Comparison of ENCODE assay signal across 27 mouse cellular contexts in the genomic region with DNA sequence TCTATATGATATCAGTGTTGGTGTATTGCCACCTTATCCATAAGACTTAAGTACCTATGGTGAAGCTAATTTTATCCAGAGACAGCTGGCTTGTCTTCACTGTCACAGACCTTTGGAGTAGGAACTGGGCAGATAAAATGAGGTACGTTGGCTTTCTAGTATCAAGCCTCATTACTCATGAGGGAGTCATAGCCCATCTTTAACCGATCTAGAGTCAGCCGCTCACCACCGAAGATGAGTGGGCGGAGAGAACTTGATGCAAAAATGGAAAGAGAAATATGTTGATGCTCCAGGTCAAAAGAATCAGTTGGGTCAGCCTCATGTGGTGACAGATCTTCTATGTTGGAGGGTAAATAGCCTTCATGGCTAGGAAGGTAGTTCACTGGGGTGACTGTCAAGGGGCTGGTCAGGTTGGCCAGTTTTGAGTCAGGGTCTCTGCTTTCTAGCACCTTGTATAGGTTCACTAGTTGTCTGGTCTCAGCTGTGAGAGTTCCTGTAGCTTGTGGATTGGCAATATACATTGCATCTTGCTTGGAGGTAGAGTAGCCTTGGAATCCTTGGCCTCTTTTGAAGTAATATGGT. TPM values are rescaled to one million over a fixed set of nuclear protein-coding genes. Genes with fewer than 3 reads are reported as not detected.
DNase-seq lines count a peak whose midpoint lies in the region; ATAC-seq lines count a peak whose summit lies in the region.
"Had no signal": no experiment of that assay in that cellular context is flagged by ENCODE, and none has a peak within 500 bp of the region (broad histone marks: within the 10 kb centered on the region; RNA-seq: fewer than 3 reads in every experiment).

No protein-coding gene starts in this region.

- no peak for DNase-seq in liver, embryonic 11.5 days (ENCODE audit: low spot score)
- DNase-seq in liver (no peak), 416B (ENCODE audit: low read depth) (peak; percentile 63)
- no peak for DNase-seq in right cerebral cortex, adult 2 months (ENCODE audit: low spot score in 2 of 2)
- no peak for DNase-seq in adrenal gland, adult 18-20 months (ENCODE audit: low spot score in 2 of 2)
- no peak for DNase-seq in spleen, postnatal 14 days (ENCODE audit: low spot score in 2 of 2)
- DNase-seq: adrenal gland, postnatal 10 days; cerebellum, adult 18-20 months; cerebellum, postnatal 25 days; embryo, embryonic 11 days; gastrocnemius, postnatal 25 days; heart, postnatal 36 days; kidney, adult 2 months; layer of hippocampus, adult 9-11 months; lung, postnatal 36 days; thymus, postnatal 25 days had no signal

- 0 out of 2 replicates have a peak, but pooled peaks have one; percentile 11 for ATAC-seq in liver, embryonic 11.5 days (replicated peaks; ENCODE audit: low FRiP score)
- peak; percentile 25 for ATAC-seq in CD4-positive, CD25-positive, alpha-beta regulatory T cell, adult 4 months
- ATAC-seq in intestine, embryonic 16.5 days: peak; percentile 40
- ATAC-seq: activated CD4-positive, CD25-positive, alpha-beta regulatory T cell, adult 4 months; forebrain, embryonic 15.5 days had no signal

- H3K9me3 ChIP-seq in liver, embryonic 11.5 days (ENCODE audit: control insufficient read depth, low read length): no peaks in the 10 kb centered on the region
- H3K9me3 ChIP-seq in intestine, embryonic 16.5 days (ENCODE audit: control insufficient read depth, low read length): no peaks in the 10 kb centered on the region
- H3K9me3 ChIP-seq: embryonic facial prominence, embryonic 13.5 days; forebrain, embryonic 15.5 days; heart, embryonic 15.5 days; limb, embryonic 13.5 days; neural tube, embryonic 15.5 days had no signal

- WGBS in liver, embryonic 11.5 days: 72% methylated on average over 5 of the region's 5 CpGs
- WGBS in intestine, embryonic 16.5 days: 80% methylated on average over 5 of the region's 5 CpGs

- H3K4me1 ChIP-seq in liver, embryonic 11.5 days (replicated peaks; ENCODE audit: control insufficient read depth, insufficient read depth, low read length): no peaks in the 10 kb centered on the region
- H3K4me1 ChIP-seq in intestine, embryonic 16.5 days (ENCODE audit: control insufficient read depth, insufficient read depth, low read length): no peaks in the 10 kb centered on the region
- H3K4me1 ChIP-seq: embryonic facial prominence, embryonic 13.5 days; forebrain, embryonic 15.5 days; limb, embryonic 13.5 days; neural tube, embryonic 15.5 days had no signal

- peaks cover 2% of the 10 kb centered on the region; the same call in 1 of the 2 replicates for H3K36me3 ChIP-seq in liver, embryonic 11.5 days (ENCODE audit: control insufficient read depth, insufficient read depth, low read length)
- no peaks in the 10 kb centered on the region for H3K36me3 ChIP-seq in intestine, embryonic 16.5 days (ENCODE audit: control insufficient read depth, insufficient read depth, low read length)

- H3K4me2 ChIP-seq in liver, embryonic 11.5 days: no peak overlapping the region
- no peak overlapping the region for H3K4me2 ChIP-seq in intestine, embryonic 16.5 days (ENCODE audit: low read depth, low read length)
- H3K4me2 ChIP-seq: embryonic facial prominence, embryonic 13.5 days; forebrain, embryonic 15.5 days; heart, embryonic 15.5 days; hindbrain, embryonic 14.5 days; limb, embryonic 13.5 days; neural tube, embryonic 15.5 days had no signal

- H3K9ac ChIP-seq in liver, embryonic 11.5 days (ENCODE audit: low read depth, low read length): no peak overlapping the region
- no peak overlapping the region for H3K9ac ChIP-seq in intestine, embryonic 16.5 days (ENCODE audit: low read depth, low read length)
- H3K9ac ChIP-seq: embryonic facial prominence, embryonic 13.5 days; forebrain, embryonic 15.5 days; heart, embryonic 15.5 days; hindbrain, embryonic 14.5 days; limb, embryonic 13.5 days; neural tube, embryonic 15.5 days had no signal

- no peak overlapping the region for H3K4me3 ChIP-seq in liver, embryonic 11.5 days (ENCODE audit: low read depth, low read length)
- no peak overlapping the region for H3K4me3 ChIP-seq in intestine, embryonic 16.5 days (ENCODE audit: low read length)
- H3K4me3 ChIP-seq: embryonic facial prominence, embryonic 13.5 days; erythroblast, embryonic 14.5 days; forebrain, embryonic 15.5 days; heart, embryonic 15.5 days; limb, embryonic 13.5 days; neural tube, embryonic 15.5 days had no signal

- no peaks in the 10 kb centered on the region for H3K27me3 ChIP-seq in liver, embryonic 11.5 days (replicated peaks; ENCODE audit: control insufficient read depth, insufficient read depth, low read length)
- no peaks in the 10 kb centered on the region for H3K27me3 ChIP-seq in intestine, embryonic 16.5 days (replicated peaks; ENCODE audit: control insufficient read depth, insufficient read depth, low read length)
- H3K27me3 ChIP-seq: embryonic facial prominence, embryonic 13.5 days; forebrain, embryonic 15.5 days; heart, embryonic 15.5 days; limb, embryonic 13.5 days; neural tube, embryonic 15.5 days had no signal

- H3K27ac ChIP-seq in liver, embryonic 11.5 days (ENCODE audit: low read depth, low read length): no peak overlapping the region
- H3K27ac ChIP-seq in intestine, embryonic 16.5 days (ENCODE audit: low read length): no peak overlapping the region
- H3K27ac ChIP-seq: embryonic facial prominence, embryonic 13.5 days; forebrain, embryonic 15.5 days; heart, embryonic 15.5 days; hindbrain, embryonic 14.5 days; kidney, postnatal 0 days; limb, embryonic 13.5 days; neural tube, embryonic 15.5 days had no signal

RNA-seq across cellular contexts. Expression of gene Serbp1, which starts 54.2 kb away (rescaled TPM):
- 698 and 755 TPM in 2 replicates for polyA plus RNA-seq in liver, embryonic 11.5 days (2014; fragmentation: Nextera tagmentation; extraction: Ambion mirVana)
- polyA plus RNA-seq in CD4-positive, CD25-positive, alpha-beta regulatory T cell, adult 4 months (2017; shearing (Covaris generic)): 100 to 1,000 TPM; 188 to 255 TPM
- polyA plus RNA-seq in intestine, embryonic 16.5 days (2015; fragmentation: Nextera tagmentation; extraction: Ambion mirVana): 300 and 319 TPM in 2 replicates
- total RNA-seq in adrenal gland, adult 18-20 months (2021): 100 to 1,000 TPM; 263 to 321 TPM
